Mouse (Mus musculus): Measurements from ENCODE around the gene Mapk8ip1. TPM values are rescaled to one million over a fixed set of nuclear protein-coding genes. Genes with fewer than 3 reads are reported as not detected.

Gene Mapk8ip1
- polyA plus RNA-seq, 1 experiment from 2014 or later, result 22.0 TPM

GRCm38 (mm10) chr2:92435023-92435422, 34.0 kb upstream of the Mapk8ip1 start:
- WGBS, result 49% methylated on average over 6 of the region's 6 CpGs
- H3K4me2 ChIP-seq, result no peak overlapping the region

GRCm38 (mm10) chr2:92434375-92434745, 33.3 kb upstream of the Mapk8ip1 start:
- H3K4me1 ChIP-seq, result peaks cover 40% of the 10 kb centered on the region
- ATAC-seq (ENCODE audit: insufficient number of reproducible peaks, insufficient read depth, low FRiP score, low TSS enrichment, low read depth), result no peak
- peak overlapping the region; percentile 79 for H3K4me3 ChIP-seq
- no peaks in the 10 kb centered on the region for H3K27me3 ChIP-seq
- 6% methylated on average over 12 of the region's 12 CpGs for WGBS
- no peaks in the 10 kb centered on the region for H3K9me3 ChIP-seq
- H3K27ac ChIP-seq, result no peak overlapping the region
- H3K36me3 ChIP-seq, result no peaks in the 10 kb centered on the region
- H3K4me2 ChIP-seq, result peak overlapping the region; percentile 84
- peak overlapping the region; percentile 63 for H3K9ac ChIP-seq

More at GRCm38 (mm10) chr2:92435023-92435422, 34.0 kb upstream of the Mapk8ip1 start:
- Histone ChIP-seq H3K27ac (no peak overlapping the region), H3K4me1 (peaks cover 36% of the 10 kb centered on the region), H3K9me3 (no peaks in the 10 kb centered on the region), H3K4me3 (no peak overlapping the region), H3K27me3 (0 out of 2 replicates have a peak, but pooled peaks cover 4% of the 10 kb centered on the region), H3K9ac (peak overlapping the region; percentile 63; the same call in 1 of the 2 replicates), H3K36me3 (no peaks in the 10 kb centered on the region)
- ATAC-seq (ENCODE audit: insufficient number of reproducible peaks, insufficient read depth, low FRiP score, low TSS enrichment, low read depth), result no peak

- Histone ChIP-seq H3K4me3 (peak within 1 kb of the TSS; percentile 79), H3K4me1 (peaks cover 46% of the 10 kb centered on the region), H3K27me3 (no peaks in the 10 kb centered on the region), H3K27ac (peak within 1 kb of the TSS; percentile 53; the same call in 1 of the 2 replicates), H3K36me3 (no peaks in the 10 kb centered on the region), H3K4me2 (peak within 1 kb of the TSS; percentile 84), H3K9me3 (no peaks in the 10 kb centered on the region), H3K9ac (peak within 1 kb of the TSS; percentile 81)
- under 1% methylated on average over 75 of the region's 76 CpGs for WGBS
- peak; percentile 97 for ATAC-seq (ENCODE audit: insufficient number of reproducible peaks, insufficient read depth, low FRiP score, low TSS enrichment, low read depth)
These were observed 32.7 kb upstream of the Mapk8ip1 start, which contains the start of gene Cry2 for GRCm38 (mm10) chr2:92433578-92434374. Cry2 (minus strand) TSS chr2:92434043.

GRCm38 (mm10) chr2:92432299-92433295, 31.5 kb upstream of the Mapk8ip1 start:
- WGBS, result 51% methylated on average over 17 of the region's 17 CpGs
- Histone ChIP-seq H3K4me1 (peaks cover 56% of the 10 kb centered on the region), H3K4me3 (peak overlapping the region; percentile 79), H3K36me3 (no peaks in the 10 kb centered on the region), H3K27ac (no peak overlapping the region), H3K9ac (peak overlapping the region; percentile 81), H3K27me3 (no peaks in the 10 kb centered on the region), H3K9me3 (no peaks in the 10 kb centered on the region), H3K4me2 (peak overlapping the region; percentile 84)
- no peak for ATAC-seq (ENCODE audit: insufficient number of reproducible peaks, insufficient read depth, low FRiP score, low TSS enrichment, low read depth)

- WGBS, result 34% methylated on average over 11 of the region's 11 CpGs
- H3K9ac ChIP-seq, result peak overlapping the region; percentile 61
- H3K36me3 ChIP-seq, result no peaks in the 10 kb centered on the region
- no peaks in the 10 kb centered on the region for H3K27me3 ChIP-seq
- H3K27ac ChIP-seq, result peak overlapping the region; percentile 34
- H3K9me3 ChIP-seq, result no peaks in the 10 kb centered on the region
- no peak for ATAC-seq (ENCODE audit: insufficient number of reproducible peaks, insufficient read depth, low FRiP score, low TSS enrichment, low read depth)
- H3K4me3 ChIP-seq, result peak overlapping the region; percentile 79
- peaks cover 60% of the 10 kb centered on the region for H3K4me1 ChIP-seq
- H3K4me2 ChIP-seq, result peak overlapping the region; percentile 84
These were observed 30.6 kb upstream of the Mapk8ip1 start for GRCm38 (mm10) chr2:92431611-92432179.

- peak overlapping the region; percentile 79 for H3K4me3 ChIP-seq
- H3K36me3 ChIP-seq, result peaks cover 6% of the 10 kb centered on the region
- peaks cover 63% of the 10 kb centered on the region for H3K4me1 ChIP-seq
- ATAC-seq (ENCODE audit: insufficient number of reproducible peaks, insufficient read depth, low FRiP score, low TSS enrichment, low read depth), result no peak
- no peaks in the 10 kb centered on the region for H3K9me3 ChIP-seq
- H3K27ac ChIP-seq, result peak overlapping the region; percentile 34
- no peaks in the 10 kb centered on the region for H3K27me3 ChIP-seq
- 65% methylated on average over 21 of the region's 21 CpGs for WGBS
- peak overlapping the region; percentile 61 for H3K9ac ChIP-seq
- H3K4me2 ChIP-seq, result peak overlapping the region; percentile 84
These were observed 29.9 kb upstream of the Mapk8ip1 start for GRCm38 (mm10) chr2:92430723-92431541.

GRCm38 (mm10) chr2:92430089-92430488, 29.0 kb upstream of the Mapk8ip1 start:
- H3K4me2 ChIP-seq, result no peak overlapping the region

GRCm38 (mm10) chr2:92427882-92428281, 26.8 kb upstream of the Mapk8ip1 start:
- Histone ChIP-seq H3K4me2 (no peak overlapping the region), H3K27me3 (no peaks in the 10 kb centered on the region), H3K9me3 (no peaks in the 10 kb centered on the region), H3K4me3 (no peak overlapping the region), H3K4me1 (peaks cover 69% of the 10 kb centered on the region), H3K9ac (no peak overlapping the region), H3K36me3 (peaks cover 35% of the 10 kb centered on the region), H3K27ac (peak overlapping the region; percentile 71)
- ATAC-seq (ENCODE audit: insufficient number of reproducible peaks, insufficient read depth, low FRiP score, low TSS enrichment, low read depth), result peak; percentile 80
- 38% methylated on average over 6 of the region's 6 CpGs for WGBS

More at GRCm38 (mm10) chr2:92430089-92430488, 29.0 kb upstream of the Mapk8ip1 start:
- Histone ChIP-seq H3K9me3 (no peaks in the 10 kb centered on the region), H3K4me3 (no peak overlapping the region), H3K27ac (no peak overlapping the region), H3K9ac (no peak overlapping the region), H3K27me3 (no peaks in the 10 kb centered on the region), H3K4me1 (peaks cover 68% of the 10 kb centered on the region), H3K36me3 (peaks cover 13% of the 10 kb centered on the region)
- 74% methylated on average over 2 of the region's 2 CpGs for WGBS
- ATAC-seq (ENCODE audit: insufficient number of reproducible peaks, insufficient read depth, low FRiP score, low TSS enrichment, low read depth), result no peak

- no peak overlapping the region for H3K9ac ChIP-seq
- H3K4me1 ChIP-seq, result peaks cover 54% of the 10 kb centered on the region
- ATAC-seq (ENCODE audit: insufficient number of reproducible peaks, insufficient read depth, low FRiP score, low TSS enrichment, low read depth), result no peak
- no peaks in the 10 kb centered on the region for H3K27me3 ChIP-seq
- peak overlapping the region; percentile 55 for H3K27ac ChIP-seq
- H3K4me3 ChIP-seq, result no peak overlapping the region
- 90% methylated on average over 3 of the region's 3 CpGs for WGBS
- H3K9me3 ChIP-seq, result no peaks in the 10 kb centered on the region
- H3K36me3 ChIP-seq, result peaks cover 49% of the 10 kb centered on the region
- H3K4me2 ChIP-seq, result no peak overlapping the region
These were observed 25.4 kb upstream of the Mapk8ip1 start for GRCm38 (mm10) chr2:92426426-92426825.

GRCm38 (mm10) chr2:92425366-92425765, 24.3 kb upstream of the Mapk8ip1 start:
- H3K9ac ChIP-seq, result no peak overlapping the region
- no peak overlapping the region for H3K4me3 ChIP-seq
- peaks cover 59% of the 10 kb centered on the region for H3K36me3 ChIP-seq
- peaks cover 44% of the 10 kb centered on the region for H3K4me1 ChIP-seq
- no peaks in the 10 kb centered on the region for H3K9me3 ChIP-seq
- no peaks in the 10 kb centered on the region for H3K27me3 ChIP-seq
- peak overlapping the region; percentile 48; the same call in 1 of the 2 replicates for H3K27ac ChIP-seq
- H3K4me2 ChIP-seq, result no peak overlapping the region
- WGBS, result 94% methylated on average over 4 of the region's 4 CpGs
- ATAC-seq (ENCODE audit: insufficient number of reproducible peaks, insufficient read depth, low FRiP score, low TSS enrichment, low read depth), result no peak

All from embryonic facial prominence, embryonic 13.5 days (tissue).